Mouse (Mus musculus) heart, embryonic 11.5 days (tissue): Measurements from ENCODE around the gene Rexo5. TPM values are rescaled to one million over a fixed set of nuclear protein-coding genes. Genes with fewer than 3 reads are reported as not detected.
A peak's percentile ranks its signal among the peaks of the same experiment; 100 is the strongest.

Experiments
- ATAC-seq: fragments of 200-750 bp; cut with Nextera tagmentation; replicated peaks from 2 replicates; pipeline ENCODE4 v1.8.0; 2017; ENCODE audit warnings: moderate library complexity; ENCODE audit not compliant: insufficient number of reproducible peaks, low FRiP score, low TSS enrichment
- H3K27ac ChIP-seq: fragments of 300-500 bp; sonication (generic); 2 replicates; pipeline ENCODE4 v1.5.1; 2014; ENCODE audit warnings: mild to moderate bottlenecking, low read depth, low read length
- H3K27me3 ChIP-seq: fragments of 300-500 bp; sonication (generic); 2 replicates; pipeline ENCODE4 v1.6.1; 2014; ENCODE audit warnings: mild to moderate bottlenecking, low read length, mixed read lengths; ENCODE audit not compliant: control insufficient read depth, insufficient read depth
- H3K36me3 ChIP-seq: fragments of 300-500 bp; sonication (generic); 2 replicates; pipeline ENCODE4 v1.6.1; 2014; ENCODE audit warnings: mild to moderate bottlenecking, low read length, moderate library complexity, mixed read lengths; ENCODE audit not compliant: control insufficient read depth, insufficient read depth
- H3K4me1 ChIP-seq: fragments of 300-500 bp; sonication (generic); 2 replicates; pipeline ENCODE4 v1.6.1; 2014; ENCODE audit warnings: low read length; ENCODE audit not compliant: control insufficient read depth, insufficient read depth
- H3K4me2 ChIP-seq: fragments of 300-500 bp; sonication (generic); 2 replicates; pipeline ENCODE4 v1.6.1; 2014; ENCODE audit warnings: mild to moderate bottlenecking, moderate library complexity
- H3K4me3 ChIP-seq: fragments of 300-500 bp; sonication (generic); 2 replicates; pipeline ENCODE4 v1.5.1; 2014; ENCODE audit warnings: low read depth, low read length
- H3K9ac ChIP-seq: fragments of 300-500 bp; sonication (generic); 2 replicates; pipeline ENCODE4 v1.6.1; 2014; ENCODE audit warnings: mild to moderate bottlenecking, low read depth, low read length, moderate library complexity
- H3K9me3 ChIP-seq: fragments of 300-500 bp; sonication (generic); replicated peaks from 2 replicates; pipeline ENCODE4 v1.6.1; 2016; ENCODE audit warnings: low read length; ENCODE audit not compliant: control insufficient read depth
- WGBS: fragments of 180-500 bp; shearing (Covaris S2); extraction: QIAGEN DNeasy Blood & Tissue Kit; methylation state at CpG from one replicate; pipeline ENCODE4 v1.1.7; 2014; ENCODE audit not compliant: insufficient replicate concordance; 5-methylcytosine and 5-hydroxymethylcytosine counted together
- polyA plus RNA-seq: library from polyadenylated mRNA; unstranded; fragments of >200 nt; fragmentation: Nextera tagmentation; extraction: Ambion mirVana; gene quantifications from 2 replicates; pipeline ENCODE4 v1.2.1, GENCODE M21; 2014

Gene Rexo5
- polyA plus RNA-seq, 1 experiment from 2014 or later, result 19.0 TPM

- Histone ChIP-seq H3K9me3 (no peaks in the 10 kb centered on the region), H3K36me3 (peaks cover 6% of the 10 kb centered on the region; the same call in 1 of the 2 replicates), H3K4me1 (no peaks in the 10 kb centered on the region), H3K9ac (no peak overlapping the region), H3K4me3 (no peak overlapping the region), H3K4me2 (no peak overlapping the region), H3K27ac (no peak overlapping the region), H3K27me3 (no peaks in the 10 kb centered on the region)
- ATAC-seq, result no peak
- 84% methylated on average over 5 of the region's 5 CpGs for WGBS
These were observed 56.9 kb downstream of the Rexo5 start for GRCm38 (mm10) chr7:119850737-119851136.

DNA sequence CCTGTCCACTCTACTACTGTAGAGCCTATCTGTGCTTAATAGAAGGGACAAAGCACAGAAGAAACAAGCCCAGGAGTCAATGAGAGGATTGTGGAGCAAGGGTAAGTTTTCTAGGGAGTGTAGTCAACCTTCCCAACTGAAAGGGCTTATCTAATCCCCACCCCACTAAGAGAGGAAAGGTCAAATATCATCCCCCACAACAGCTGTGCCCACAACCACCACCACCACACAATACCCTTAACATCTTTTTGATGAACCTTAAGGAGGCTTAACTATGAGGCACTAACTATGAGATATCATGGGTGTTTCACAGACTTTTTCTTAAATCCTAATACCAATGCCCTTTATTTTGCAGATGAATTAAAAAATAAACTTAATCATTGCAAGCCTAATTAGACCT is 58.7 kb downstream of the Rexo5 start:
- H3K4me1 ChIP-seq, result no peaks in the 10 kb centered on the region
- H3K36me3 ChIP-seq, result peaks cover 8% of the 10 kb centered on the region
- no peak overlapping the region for H3K27ac ChIP-seq
- H3K4me3 ChIP-seq, result no peak overlapping the region
- ATAC-seq, result no peak
- H3K9me3 ChIP-seq, result no peaks in the 10 kb centered on the region
- H3K4me2 ChIP-seq, result no peak overlapping the region
- H3K27me3 ChIP-seq, result no peaks in the 10 kb centered on the region
- H3K9ac ChIP-seq, result no peak overlapping the region

DNA sequence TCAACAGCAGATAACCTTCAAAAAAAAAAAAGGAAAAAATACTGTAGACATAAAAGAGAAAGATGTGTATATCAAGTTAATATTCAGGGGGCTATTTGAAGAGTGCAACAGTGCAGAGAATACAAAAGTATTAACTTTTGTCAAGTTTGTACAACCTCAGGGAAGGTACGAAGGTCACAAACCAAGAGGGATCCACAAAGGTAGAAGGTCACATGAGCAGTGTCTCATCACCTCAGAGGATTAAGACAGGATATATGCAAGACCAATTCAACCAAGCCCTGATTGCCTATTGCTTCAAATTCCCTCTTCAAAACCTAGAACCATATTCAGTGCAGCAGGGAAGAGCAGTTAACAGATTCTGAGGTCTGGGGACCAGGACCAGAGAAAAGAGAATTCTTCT is 59.4 kb downstream of the Rexo5 start:
- Histone ChIP-seq H3K9me3 (no peaks in the 10 kb centered on the region), H3K4me1 (no peaks in the 10 kb centered on the region), H3K9ac (no peak overlapping the region), H3K36me3 (peaks cover 8% of the 10 kb centered on the region), H3K4me3 (no peak overlapping the region), H3K27me3 (no peaks in the 10 kb centered on the region), H3K27ac (no peak overlapping the region), H3K4me2 (no peak overlapping the region)
- no peak for ATAC-seq
- WGBS, result 88% methylated on average over 1 of the region's 1 CpGs

GRCm38 (mm10) chr7:119854362-119854761 is 60.6 kb downstream of the Rexo5 start:
- no peaks in the 10 kb centered on the region for H3K27me3 ChIP-seq
- H3K9ac ChIP-seq, result no peak overlapping the region
- H3K4me3 ChIP-seq, result no peak overlapping the region
- peaks cover 8% of the 10 kb centered on the region for H3K36me3 ChIP-seq
- H3K4me2 ChIP-seq, result no peak overlapping the region
- no peaks in the 10 kb centered on the region for H3K9me3 ChIP-seq
- H3K27ac ChIP-seq, result no peak overlapping the region
- no peak for ATAC-seq
- whole genome bisulfite sequencing, result 95% methylated on average over 2 of the region's 2 CpGs
- H3K4me1 ChIP-seq, result no peaks in the 10 kb centered on the region

DNA sequence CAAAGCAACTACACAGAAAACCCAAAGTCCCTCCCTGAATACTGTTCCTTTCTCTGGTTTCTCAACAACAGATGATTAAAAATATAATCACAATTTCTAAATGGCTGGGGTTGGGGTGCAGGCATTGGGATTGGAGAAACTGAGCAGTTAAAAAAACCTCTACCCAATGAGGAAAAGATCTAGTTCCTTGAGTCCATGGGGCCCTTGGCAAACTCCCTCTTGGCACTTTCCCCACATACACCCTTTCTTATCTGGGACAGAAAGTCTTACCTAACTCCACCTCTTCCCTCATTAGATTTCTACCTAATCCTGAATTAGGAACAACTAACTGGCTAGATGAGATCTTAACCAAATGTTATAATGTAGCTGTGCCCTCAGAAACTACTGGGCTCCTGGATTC is 61.2 kb downstream of the Rexo5 start:
- ATAC-seq, result no peak
- Histone ChIP-seq H3K9ac (no peak overlapping the region), H3K4me1 (no peaks in the 10 kb centered on the region), H3K27me3 (no peaks in the 10 kb centered on the region), H3K36me3 (peaks cover 8% of the 10 kb centered on the region), H3K9me3 (no peaks in the 10 kb centered on the region), H3K27ac (no peak overlapping the region), H3K4me2 (no peak overlapping the region), H3K4me3 (no peak overlapping the region)

- no peak overlapping the region for H3K4me2 ChIP-seq
- WGBS, result 81% methylated on average over 6 of the region's 6 CpGs
- no peak for ATAC-seq
- H3K4me3 ChIP-seq, result no peak overlapping the region
- H3K27ac ChIP-seq, result no peak overlapping the region
- H3K4me1 ChIP-seq, result peaks cover 24% of the 10 kb centered on the region
- no peaks in the 10 kb centered on the region for H3K27me3 ChIP-seq
- H3K36me3 ChIP-seq, result peaks cover 2% of the 10 kb centered on the region
- no peak overlapping the region for H3K9ac ChIP-seq
- H3K9me3 ChIP-seq, result no peaks in the 10 kb centered on the region
These were observed 65.7 kb downstream of the Rexo5 start for GRCm38 (mm10) chr7:119859476-119859875.

DNA sequence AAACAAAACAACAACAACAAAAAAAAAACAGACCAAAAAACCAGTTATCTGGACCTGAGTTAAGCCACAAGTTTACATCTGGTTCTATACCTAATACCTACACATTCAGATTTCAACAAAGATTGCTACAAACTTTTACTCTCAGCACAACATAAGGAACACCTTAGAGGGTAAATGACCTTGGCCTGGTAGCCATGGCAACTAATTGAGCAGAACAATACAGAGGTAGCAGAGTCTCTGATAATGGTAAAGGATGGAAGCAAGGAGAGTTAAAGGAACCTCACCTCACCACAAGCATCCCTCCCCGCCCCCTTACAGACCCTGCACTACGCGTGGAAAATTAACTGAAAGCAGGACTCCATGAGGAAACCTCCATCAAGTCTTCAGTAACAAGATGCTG is 66.3 kb downstream of the Rexo5 start:
- WGBS, result 90% methylated on average over 3 of the region's 3 CpGs
- no peak for ATAC-seq
- Histone ChIP-seq H3K9me3 (no peaks in the 10 kb centered on the region), H3K36me3 (peaks cover 2% of the 10 kb centered on the region), H3K4me1 (peaks cover 26% of the 10 kb centered on the region), H3K9ac (no peak overlapping the region), H3K27me3 (no peaks in the 10 kb centered on the region), H3K4me2 (no peak overlapping the region), H3K4me3 (no peak overlapping the region), H3K27ac (no peak overlapping the region)

GRCm38 (mm10) chr7:119860554-119860953 is 66.7 kb downstream of the Rexo5 start:
- H3K4me2 ChIP-seq, result no peak overlapping the region
- ATAC-seq, result no peak
- 86% methylated on average over 2 of the region's 2 CpGs for WGBS

GRCm38 (mm10) chr7:119860971-119861334 is 67.1 kb downstream of the Rexo5 start:
- Histone ChIP-seq H3K9me3 (no peaks in the 10 kb centered on the region), H3K27me3 (no peaks in the 10 kb centered on the region), H3K4me2 (no peak overlapping the region), H3K36me3 (peaks cover 2% of the 10 kb centered on the region), H3K27ac (peak overlapping the region; percentile 65; the same call in 1 of the 2 replicates), H3K4me3 (no peak overlapping the region), H3K4me1 (peaks cover 26% of the 10 kb centered on the region), H3K9ac (no peak overlapping the region)
- no peak for ATAC-seq

More at GRCm38 (mm10) chr7:119860554-119860953, 66.7 kb downstream of the Rexo5 start:
- H3K4me3 ChIP-seq, result no peak overlapping the region
- peaks cover 26% of the 10 kb centered on the region for H3K4me1 ChIP-seq
- no peak overlapping the region for H3K9ac ChIP-seq
- H3K27ac ChIP-seq, result no peak overlapping the region
- H3K9me3 ChIP-seq, result no peaks in the 10 kb centered on the region
- H3K27me3 ChIP-seq, result no peaks in the 10 kb centered on the region
- peaks cover 2% of the 10 kb centered on the region for H3K36me3 ChIP-seq
